ENCODE assay signal across 8 mouse cellular contexts in the genomic region with DNA sequence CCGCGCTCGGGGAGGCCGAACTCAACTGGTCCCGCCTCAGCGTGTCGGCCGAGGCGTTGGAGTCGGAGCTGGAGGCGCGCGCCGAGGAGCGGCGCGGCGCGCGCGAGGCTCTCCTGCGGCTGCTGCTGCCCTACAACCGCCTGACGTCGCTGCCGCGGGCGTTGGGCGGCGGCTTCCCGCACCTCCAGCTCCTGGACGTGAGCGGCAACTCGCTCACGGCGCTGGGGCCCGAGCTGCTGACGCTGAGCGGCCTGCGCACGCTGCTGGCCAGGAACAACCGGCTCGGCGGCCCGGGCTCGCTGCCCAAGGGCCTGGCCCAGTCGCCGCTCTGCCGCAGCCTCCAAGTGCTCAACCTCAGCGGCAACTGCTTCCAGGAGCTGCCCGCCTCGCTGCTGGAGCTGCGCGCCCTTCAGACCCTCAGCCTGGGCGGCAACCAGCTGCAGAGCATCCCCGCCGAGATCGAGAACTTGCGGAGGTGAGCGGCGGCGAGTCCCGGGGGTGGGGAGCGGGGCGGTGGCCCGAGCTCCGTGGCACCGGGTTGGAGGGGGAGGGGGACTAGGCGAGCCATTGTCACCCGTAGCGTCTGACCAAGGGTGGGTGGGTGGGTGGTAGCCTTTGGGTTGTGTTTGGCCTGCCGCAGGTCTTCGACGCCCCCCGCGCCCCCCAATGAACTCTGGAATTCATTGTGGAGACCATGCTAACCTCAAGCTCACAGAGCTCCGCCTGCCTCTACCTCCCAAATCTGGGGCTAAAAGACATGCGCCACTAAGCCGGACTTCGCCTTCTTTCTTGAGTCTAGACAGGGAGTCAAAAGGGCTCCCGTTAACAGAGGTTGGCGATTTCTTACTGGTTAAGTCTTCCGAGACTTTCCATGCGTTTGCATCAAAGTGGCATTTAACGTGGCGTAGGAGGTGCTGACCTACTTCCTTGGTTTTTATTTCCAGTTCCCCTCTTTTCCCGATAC. TPM values are rescaled to one million over a fixed set of nuclear protein-coding genes. Genes with fewer than 3 reads are reported as not detected.
A peak's percentile ranks its signal among the peaks of the same experiment; 100 is the strongest.
DNase-seq lines count a peak whose midpoint lies in the region; ATAC-seq and TF ChIP-seq lines count a peak whose summit lies in the region.

No protein-coding gene starts in this region.

- H3K27me3 ChIP-seq in C2C12 (ENCODE audit: control insufficient read depth, insufficient read depth, insufficient read length) (no peaks in the 10 kb centered on the region), Patski (no peaks in the 10 kb centered on the region)
- no peaks in the 10 kb centered on the region for H3K27me3 ChIP-seq in embryonic facial prominence, embryonic 10.5 days (replicated peaks; ENCODE audit: low read depth, poor library complexity, severe bottlenecking)
- no peaks in the 10 kb centered on the region for H3K27me3 ChIP-seq in heart, embryonic 12.5 days (replicated peaks)
- H3K27me3 ChIP-seq in neural tube, embryonic 15.5 days (replicated peaks), result no peaks in the 10 kb centered on the region

- POLR2A ChIA-PET in Patski (lab: Charles Lee), result interaction anchor here (0.8 to 1.5 kb wide), 3 partner anchors 16 to 74 kb away, joined by 3 to 5 read pairs (median 3); no protein-coding TSS in a partner anchor

- H3K4me3 ChIP-seq in C2C12 (ENCODE audit: insufficient read depth, poor library complexity, severe bottlenecking), result peak overlapping the region; percentile 73
- H3K4me3 ChIP-seq in embryonic facial prominence, embryonic 10.5 days, result peak overlapping the region; percentile 100
- H3K4me3 ChIP-seq in heart, embryonic 12.5 days, result peak overlapping the region; percentile 77
- peak overlapping the region; percentile 96 for H3K4me3 ChIP-seq in lung, adult 2 months (replicated peaks; ENCODE audit: extremely low read depth, low read depth, low read length)
- peak overlapping the region; percentile 98 for H3K4me3 ChIP-seq in neural tube, embryonic 15.5 days (replicated peaks)

- under 1% methylated on average over 87 of the region's 87 CpGs for WGBS in embryonic facial prominence, embryonic 10.5 days
- WGBS in heart, embryonic 12.5 days, result under 1% methylated on average over 81 of the region's 87 CpGs
- WGBS in lung, adult 2 months, result under 1% methylated on average over 87 of the region's 87 CpGs
- WGBS in neural tube, embryonic 15.5 days, result under 1% methylated on average over 86 of the region's 87 CpGs

- H3K36me3 ChIP-seq in C2C12 (ENCODE audit: control insufficient read depth, insufficient read depth), result peaks cover 15% of the 10 kb centered on the region
- peaks cover 36% of the 10 kb centered on the region for H3K36me3 ChIP-seq in embryonic facial prominence, embryonic 10.5 days (replicated peaks)
- H3K36me3 ChIP-seq in heart, embryonic 12.5 days, result no peaks in the 10 kb centered on the region
- no peaks in the 10 kb centered on the region for H3K36me3 ChIP-seq in neural tube, embryonic 15.5 days

- peak overlapping the region; percentile 99 for H3K27ac ChIP-seq in embryonic facial prominence, embryonic 10.5 days (replicated peaks)
- H3K27ac ChIP-seq in heart, embryonic 12.5 days (ENCODE audit: poor library complexity, severe bottlenecking), result peak overlapping the region; percentile 99
- H3K27ac ChIP-seq in neural tube, embryonic 15.5 days (replicated peaks), result peak overlapping the region; percentile 99

- H3K4me1 ChIP-seq in embryonic facial prominence, embryonic 10.5 days, result peaks cover 24% of the 10 kb centered on the region
- H3K4me1 ChIP-seq in heart, embryonic 12.5 days (replicated peaks), result peaks cover 19% of the 10 kb centered on the region
- peaks cover 16% of the 10 kb centered on the region for H3K4me1 ChIP-seq in lung, adult 2 months (ENCODE audit: control insufficient read depth, insufficient read depth, low read length)
- H3K4me1 ChIP-seq in neural tube, embryonic 15.5 days, result peaks cover 34% of the 10 kb centered on the region

- no peaks in the 10 kb centered on the region for H3K9me3 ChIP-seq in embryonic facial prominence, embryonic 10.5 days
- H3K9me3 ChIP-seq in heart, embryonic 12.5 days (replicated peaks), result no peaks in the 10 kb centered on the region
- H3K9me3 ChIP-seq in neural tube, embryonic 15.5 days (replicated peaks), result no peaks in the 10 kb centered on the region

- TF ChIP-seq POLR2A in lung, adult 2 months (IDR thresholded peaks at IDR 0.05; ENCODE audit: borderline replicate concordance, extremely low read depth, low read depth, low read length), result peak; percentile 30; the same call in 1 of the 2 replicates

- TF ChIP-seq CTCF in C2C12 (IDR thresholded peaks at IDR 0.05; ENCODE audit: control insufficient read depth, insufficient read depth, insufficient read length), result no peak
- no peak for TF ChIP-seq CTCF in Patski (IDR thresholded peaks at IDR 0.05)
- no peak for TF ChIP-seq CTCF in lung, adult 2 months (IDR thresholded peaks at IDR 0.05; ENCODE audit: insufficient read depth, low read length)

- H3K9ac ChIP-seq in heart, embryonic 12.5 days, result peak overlapping the region; percentile 94
- H3K9ac ChIP-seq in neural tube, embryonic 15.5 days (replicated peaks), result peak overlapping the region; percentile 98

- H3K79me2 ChIP-seq in C2C12 (ENCODE audit: control insufficient read depth, insufficient read depth), result peaks cover 56% of the 10 kb centered on the region

- peak; percentile 60 for ATAC-seq in Patski
- ATAC-seq in heart, embryonic 12.5 days (ENCODE audit: insufficient number of reproducible peaks, low FRiP score), result peak; percentile 64
- ATAC-seq in neural tube, embryonic 15.5 days (ENCODE audit: low FRiP score), result peak; percentile 79

- CTCF ChIA-PET in Patski (lab: Charles Lee), result no interaction called here

- in situ Hi-C loops in Patski (cut with MboI; ENCODE audit: low pct_unique_long_range_greater_than_20kb), result no loop called here

- no peak for DNase-seq in Patski (ENCODE audit: low read depth, low spot score)
- peak; percentile 83 for DNase-seq in embryonic facial prominence, embryonic 10.5 days (ENCODE audit: low spot score)
- peak; percentile 71 for DNase-seq in kidney, postnatal 10 days
- DNase-seq in lung, adult 2 months, result peak; percentile 70
- DNase-seq in ovary, postnatal 14 days (ENCODE audit: low spot score), result no peak

- peak overlapping the region; percentile 90 for H3ac ChIP-seq in C2C12 (ENCODE audit: control insufficient read depth, insufficient read length, low read depth)

- H3K79me3 ChIP-seq in C2C12 (ENCODE audit: low read depth), result peaks cover 48% of the 10 kb centered on the region

- peak overlapping the region; percentile 70 for H3K4me2 ChIP-seq in heart, embryonic 12.5 days
- H3K4me2 ChIP-seq in neural tube, embryonic 15.5 days, result peak overlapping the region; percentile 69

TF ChIP-seq in C2C12, 6 proteins besides CTCF, POLR2A, EP300 and RAD21:
- TF ChIP-seq MAX (IDR thresholded peaks at IDR 0.05) (no peak), USF1 (IDR thresholded peaks at IDR 0.05; ENCODE audit: low read depth) (no peak), CEBPB (IDR thresholded peaks at IDR 0.05; ENCODE audit: low read depth) (no peak), MYOG (IDR thresholded peaks at IDR 0.05; ENCODE audit: control insufficient read depth, extremely low read depth, insufficient read length) (no peak), MYOD1 (IDR thresholded peaks at IDR 0.05; ENCODE audit: control insufficient read depth, insufficient read length, low read depth) (no peak), FOSL1 (IDR thresholded peaks at IDR 0.05; ENCODE audit: insufficient read depth, low read length, poor library complexity, severe bottlenecking) (no peak)

RNA-seq across cellular contexts. Expression of a gene that starts 0.6 kb away (rescaled TPM):
- polyA plus RNA-seq in C2C12 (2012; fragmentation: generic; extraction: Trizol), result 10.3 TPM
- 20.0 TPM for polyA plus RNA-seq in Patski (2021)
- 68.3 and 68.9 TPM in 2 replicates for polyA plus RNA-seq in embryonic facial prominence, embryonic 10.5 days (2016; fragmentation: Nextera tagmentation; extraction: Ambion mirVana)
- 53.6 and 56.5 TPM in 2 replicates for polyA plus RNA-seq in heart, embryonic 12.5 days (2016; fragmentation: Nextera tagmentation; extraction: Ambion mirVana)
- polyA plus RNA-seq in lung, adult 2 months (2012; rRNA removed), result 24.2 TPM in 2 replicates
- 45.3 and 46.1 TPM in 2 replicates for polyA plus RNA-seq in neural tube, embryonic 15.5 days (2015; fragmentation: Nextera tagmentation; extraction: Ambion mirVana)

RNA-seq across cellular contexts. Expression of a gene that starts 7.8 kb away (rescaled TPM):
- 0.04 TPM for polyA plus RNA-seq in C2C12 (2012; fragmentation: generic; extraction: Trizol)
- polyA plus RNA-seq in Patski (2021), result 0.05 TPM
- polyA plus RNA-seq in embryonic facial prominence, embryonic 10.5 days (2016; fragmentation: Nextera tagmentation; extraction: Ambion mirVana), result 0.62 and 0.85 TPM in 2 replicates
- 0.51 and 0.89 TPM in 2 replicates for polyA plus RNA-seq in heart, embryonic 12.5 days (2016; fragmentation: Nextera tagmentation; extraction: Ambion mirVana)
- polyA plus RNA-seq in lung, adult 2 months (2012; rRNA removed), result 0.34 and 0.38 TPM in 2 replicates
- 0.15 TPM in 1 of 2 replicates, not detected in the other for polyA plus RNA-seq in neural tube, embryonic 15.5 days (2015; fragmentation: Nextera tagmentation; extraction: Ambion mirVana)

RNA-seq across cellular contexts. Expression of a gene that starts 47.5 kb away (rescaled TPM):
- polyA plus RNA-seq in C2C12 (2012; fragmentation: generic; extraction: Trizol) (0.02 TPM), Patski (2021) (0.04 TPM)
- polyA plus RNA-seq in embryonic facial prominence, embryonic 10.5 days (2016; fragmentation: Nextera tagmentation; extraction: Ambion mirVana), result 0.99 and 1.2 TPM in 2 replicates
- polyA plus RNA-seq in heart, embryonic 12.5 days (2016; fragmentation: Nextera tagmentation; extraction: Ambion mirVana), result 1.1 and 1.3 TPM in 2 replicates
- polyA plus RNA-seq in lung, adult 2 months (2012; rRNA removed), result 0.12 and 0.22 TPM in 2 replicates
- 3.3 and 4.0 TPM in 2 replicates for polyA plus RNA-seq in neural tube, embryonic 15.5 days (2015; fragmentation: Nextera tagmentation; extraction: Ambion mirVana)

Comparison
In these comparisons a context has a peak if more than half of its experiments do, and no peak if none do; other contexts are left out.
1. DNase-seq: peak in embryonic facial prominence, embryonic 10.5 days (single experiment), kidney, postnatal 10 days (single experiment) and lung, adult 2 months (single experiment); none in Patski (single experiment) and ovary, postnatal 14 days (single experiment).
2. Peak in every context shown above with its lines, with median percentiles within 50 percentile points of each other: H3K4me3 ChIP-seq, ATAC-seq and H3K27ac ChIP-seq.